Comparison of ENCODE assay signal across 17 mouse cellular contexts in the genomic region with DNA sequence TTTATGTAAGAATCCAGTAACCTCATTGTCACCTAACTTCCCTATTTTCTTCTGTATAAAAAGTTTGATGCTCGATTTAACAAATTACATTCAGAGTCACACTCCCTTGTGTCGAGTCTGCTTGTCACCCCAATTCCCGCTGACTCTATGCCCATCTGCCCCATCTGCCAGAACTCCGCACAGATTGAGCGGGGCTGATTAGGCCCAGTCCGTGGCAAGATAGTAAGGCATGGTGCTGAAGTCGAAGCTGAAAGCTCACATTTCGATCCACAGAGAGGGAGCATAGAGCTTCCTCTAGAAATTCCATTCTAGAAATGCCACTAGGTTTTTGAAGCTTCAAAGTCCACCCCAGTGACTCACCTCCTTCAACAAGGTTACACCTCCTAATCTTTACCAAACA.
"Had no signal": no experiment of that assay in that cellular context is flagged by ENCODE, and none has a peak within 500 bp of the region (broad histone marks: within the 10 kb centered on the region; RNA-seq: fewer than 3 reads in every experiment).

No protein-coding gene starts in this region.

- DNase-seq: cerebellum, adult 2 months; cerebellum, adult 8-10 months; cerebellum, adult 9-10 months; cerebellum, adult 9-11 months; cerebellum, postnatal 10 days; cerebellum, postnatal 14 days; cerebellum, postnatal 25 days; cerebellum, postnatal 36 days; embryo, embryonic 11 days; forebrain, postnatal 0 days; gastrocnemius, adult 2 months; gastrocnemius, postnatal 10 days; gastrocnemius, postnatal 14 days; gastrocnemius, postnatal 25 days; gastrocnemius, postnatal 36 days; heart, adult 18-20 months; heart, adult 2 months had no signal
